Mouse (Mus musculus) lung, postnatal 4 days (tissue): ENCODE measurements around the gene Gm49416.
A peak's percentile ranks its signal among the peaks of the same experiment; 100 is the strongest.
"Not testable (repeated sequence)": the region's sequence is repeated elsewhere in the genome, so short reads cannot be mapped to it uniquely, and the experiment has no call there.

Experiments
- DNase-seq, 2 experiments: peaks; one replicate each; pipeline ENCODE4 v3.0.0; 2021

Gene Gm49416

DNA sequence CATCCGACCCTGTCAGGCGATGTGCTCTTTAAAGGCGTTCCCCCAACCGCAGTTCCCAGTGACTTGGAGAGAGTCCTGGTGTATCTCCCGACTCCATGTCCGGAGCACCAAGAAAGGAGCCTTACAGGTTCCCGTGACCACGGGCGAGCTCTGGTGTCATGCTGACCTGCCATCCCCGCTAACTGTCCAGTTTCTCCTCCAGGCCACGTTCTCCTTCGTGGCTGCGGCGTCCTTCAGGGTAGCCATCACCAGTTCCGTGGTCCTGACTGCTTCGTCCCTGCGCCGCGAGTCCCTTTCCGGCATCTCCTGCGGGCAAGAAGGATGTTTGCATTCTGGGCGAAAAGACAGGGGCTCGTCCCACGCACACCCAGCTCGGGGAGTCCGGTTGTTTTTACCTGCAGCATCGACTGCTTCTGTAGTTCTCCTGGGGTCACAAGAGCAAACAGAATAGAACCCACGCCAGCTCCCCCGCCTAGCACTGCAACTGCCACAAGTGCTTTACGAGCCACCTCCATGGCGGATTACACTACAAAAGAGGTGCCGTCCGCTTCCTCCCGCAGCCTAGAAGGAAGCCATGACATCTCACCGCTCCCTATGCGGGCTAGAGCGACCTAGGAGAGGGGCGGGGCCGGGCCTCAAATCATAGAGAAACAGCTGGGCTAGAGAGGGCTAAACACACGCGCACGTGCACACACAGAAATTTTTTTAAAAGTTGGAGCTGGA is 8.3 kb upstream of the Gm49416 start, which contains the start of gene Uqcc3:
Gene Uqcc3 (minus strand): TSS at position 613 of the 723 bp plus-strand sequence.
- peak; percentile 92 to 93 for DNase-seq

DNA sequence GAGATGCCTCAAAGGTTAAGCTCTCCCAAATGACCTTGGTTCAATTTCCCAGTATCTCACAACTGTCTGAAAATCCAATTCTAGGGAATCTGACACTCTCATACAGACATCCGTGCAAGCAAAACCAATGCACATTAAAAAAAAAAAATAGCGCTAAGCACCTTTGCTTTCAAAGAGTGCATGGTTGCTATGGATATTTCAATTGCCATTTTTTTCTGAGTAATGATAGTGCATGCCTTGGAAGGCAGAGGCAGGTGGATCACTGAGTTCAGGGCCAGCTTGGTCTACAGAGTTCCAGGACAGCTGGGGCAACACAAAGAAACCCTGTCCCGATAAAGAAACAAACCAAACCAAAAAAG is 7.7 kb upstream of the Gm49416 start:
- no peak for DNase-seq

DNA sequence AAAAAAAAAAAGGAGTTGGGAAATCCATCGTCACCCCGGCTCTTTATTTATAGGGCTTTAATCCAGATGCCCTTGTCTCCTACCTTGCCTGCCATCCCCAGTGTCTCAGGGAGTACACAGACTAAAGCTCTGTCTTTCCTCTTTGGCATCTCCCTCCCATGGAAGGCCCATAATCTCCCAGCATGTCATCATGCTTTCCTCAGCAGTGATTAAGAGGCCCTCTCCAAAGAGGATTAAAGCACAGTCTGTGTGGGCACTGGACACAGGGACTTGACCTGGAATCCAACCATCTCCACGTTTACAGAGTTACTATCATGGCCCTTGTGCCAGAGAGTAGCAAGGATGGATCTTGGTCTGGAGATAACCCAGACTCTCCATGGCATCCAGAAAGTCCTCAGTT is 5.1 kb upstream of the Gm49416 start, which contains the start of the genes Lbhd1 and Gm49403:
Gene Lbhd1 (plus strand): TSS at position 117 of the 400 bp plus-strand sequence.
Gene Gm49403 (plus strand): TSS at position 315 of the 400 bp plus-strand sequence.
- no peak for DNase-seq

DNA sequence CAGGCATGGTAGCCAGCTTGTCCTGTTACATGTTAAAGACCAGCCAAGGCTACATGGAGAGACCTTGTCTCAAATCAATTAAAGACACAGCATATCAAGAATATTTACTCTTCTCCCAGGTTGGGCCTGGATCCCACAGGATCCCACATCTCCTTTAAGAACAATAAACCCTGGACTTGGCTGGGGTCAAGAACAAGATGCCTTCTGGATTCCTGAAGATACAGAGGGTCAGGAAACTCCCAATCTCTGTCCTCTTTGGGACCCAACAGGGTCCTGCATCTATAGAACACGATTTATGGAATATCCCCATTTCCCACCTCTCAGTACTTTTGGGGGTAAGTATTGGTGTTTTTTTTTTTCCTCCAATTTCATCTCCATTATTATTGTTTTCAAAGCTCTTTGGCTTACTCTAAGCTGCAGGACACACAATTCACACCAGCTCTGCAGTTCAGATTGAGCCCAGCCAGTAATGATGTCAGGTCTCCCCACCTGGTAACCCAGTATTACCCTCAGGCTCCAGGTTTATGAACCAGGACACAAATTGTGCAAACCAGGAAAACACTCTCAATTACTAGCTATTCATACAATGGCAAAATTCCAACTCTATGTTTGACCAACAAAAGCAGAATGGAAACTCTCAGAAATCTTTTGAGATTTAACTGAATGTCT is 1.7 kb upstream of the Gm49416 start:
- DNase-seq, result no peak

DNA sequence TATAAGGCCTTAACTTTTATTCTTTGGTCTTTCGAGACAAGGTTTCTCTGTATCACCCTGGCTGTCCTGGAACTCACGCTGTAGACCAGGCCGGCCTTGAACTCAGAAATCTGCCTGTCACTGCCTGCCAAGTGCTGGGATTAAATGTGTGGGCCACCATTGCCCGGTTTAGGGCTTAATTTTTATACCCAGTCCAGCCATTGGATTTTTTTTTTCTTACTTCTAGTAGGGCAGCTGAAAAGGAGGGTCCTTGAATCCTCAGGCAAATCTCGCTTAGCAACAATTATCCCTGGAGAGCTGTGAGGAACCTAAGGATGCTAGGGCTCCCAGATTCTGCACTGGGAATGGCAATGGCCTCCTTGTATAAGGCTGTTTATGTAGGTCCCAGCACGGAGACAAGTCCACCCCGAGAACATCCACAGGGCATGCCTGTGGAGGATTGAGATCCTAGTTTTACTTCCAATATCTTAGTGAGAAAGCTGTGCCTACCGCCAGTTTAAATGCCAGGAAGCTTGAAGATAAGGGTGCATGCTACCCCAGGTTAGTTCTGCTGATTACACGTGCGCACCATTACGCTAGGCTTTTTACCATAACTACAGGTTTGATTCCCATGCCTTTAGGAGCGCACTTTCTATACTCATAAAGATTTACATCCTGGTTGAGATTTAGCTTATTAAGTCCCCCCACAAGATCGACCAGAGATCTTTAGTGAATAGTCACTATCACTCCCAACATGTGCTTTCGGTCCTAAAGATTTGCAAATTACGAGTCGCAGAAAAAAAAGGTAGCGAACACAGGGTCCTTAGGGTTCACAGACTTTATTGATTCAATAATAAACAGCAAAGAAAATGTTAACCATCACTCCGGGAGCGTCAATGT is 902 bp upstream of the Gm49416 start:
- DNase-seq, result no peak

DNA sequence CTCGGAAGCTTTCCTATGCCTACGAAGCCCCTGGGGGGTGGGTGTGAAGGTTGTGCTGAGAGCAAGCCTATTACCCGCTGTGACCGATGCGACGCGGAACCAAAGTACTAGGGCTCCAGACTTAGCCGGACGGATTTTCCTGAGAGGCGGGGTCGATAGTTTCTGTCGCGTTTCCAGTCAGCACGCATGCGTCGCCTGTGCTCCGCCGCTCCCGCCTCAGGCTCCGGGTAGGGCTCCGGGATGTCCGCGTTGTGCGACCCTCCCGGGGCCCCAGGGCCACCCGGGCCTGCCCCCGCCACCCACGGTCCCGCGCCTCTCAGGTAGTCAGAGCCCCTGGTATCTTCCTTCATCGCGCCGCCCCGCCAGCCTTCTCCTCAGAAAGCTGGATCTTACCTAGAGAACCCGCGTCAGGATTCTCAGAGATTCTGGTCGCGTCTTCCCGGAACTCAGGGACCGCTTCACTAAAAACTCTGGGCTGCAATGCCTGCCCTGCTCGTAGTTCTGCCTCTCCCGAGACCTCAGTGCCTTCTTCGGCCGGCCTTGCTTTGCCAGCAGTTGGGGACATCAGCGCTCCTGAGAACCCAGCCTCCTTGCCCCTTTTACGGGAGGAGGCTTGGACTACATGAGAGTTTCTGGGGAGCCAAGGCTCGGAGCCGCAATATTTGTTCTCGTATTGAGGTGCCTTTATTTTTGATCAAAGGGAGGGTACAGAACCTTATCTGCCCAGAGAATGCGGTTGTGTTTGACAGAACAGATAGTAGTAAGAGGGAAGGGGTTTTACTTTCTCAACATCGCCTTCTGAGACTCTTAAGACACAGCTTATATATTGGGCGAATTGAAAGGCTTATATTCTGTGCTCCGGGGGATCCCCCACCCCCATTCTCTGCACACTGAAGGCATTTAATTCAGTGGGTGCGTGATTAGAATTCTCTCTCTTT is 4.4 kb downstream of the Gm49416 start, which contains the start of gene Ints5:
Gene Ints5 (plus strand): TSS at position 177 of the 938 bp plus-strand sequence.
- peak; percentile 89 to 90 for DNase-seq

DNA sequence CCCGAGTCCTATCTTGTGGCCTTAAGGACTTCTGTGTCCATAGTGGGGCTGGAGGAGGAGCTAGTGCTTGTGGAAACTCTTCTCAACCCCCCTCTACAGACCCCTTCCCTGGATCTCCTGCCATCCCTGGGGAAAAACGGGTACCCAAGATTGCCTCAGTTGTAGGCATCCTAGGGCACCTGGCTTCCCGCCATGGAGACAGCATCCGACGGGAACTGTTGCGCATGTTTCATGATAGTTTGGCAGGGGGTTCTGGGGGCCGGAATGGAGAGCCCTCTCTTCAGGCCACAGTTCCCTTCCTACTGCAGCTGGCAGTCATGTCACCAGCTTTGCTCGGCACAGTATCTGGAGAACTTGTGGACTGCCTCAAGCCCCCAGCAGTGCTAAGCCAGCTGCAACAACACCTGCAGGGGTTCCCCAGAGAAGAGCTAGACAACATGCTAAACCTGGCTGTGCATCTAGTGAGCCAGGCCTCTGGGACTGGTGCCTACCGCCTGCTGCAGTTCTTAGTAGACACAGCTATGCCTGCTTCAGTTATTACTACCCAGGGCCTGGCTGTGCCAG is 6.8 kb downstream of the Gm49416 start:
- no peak for DNase-seq

DNA sequence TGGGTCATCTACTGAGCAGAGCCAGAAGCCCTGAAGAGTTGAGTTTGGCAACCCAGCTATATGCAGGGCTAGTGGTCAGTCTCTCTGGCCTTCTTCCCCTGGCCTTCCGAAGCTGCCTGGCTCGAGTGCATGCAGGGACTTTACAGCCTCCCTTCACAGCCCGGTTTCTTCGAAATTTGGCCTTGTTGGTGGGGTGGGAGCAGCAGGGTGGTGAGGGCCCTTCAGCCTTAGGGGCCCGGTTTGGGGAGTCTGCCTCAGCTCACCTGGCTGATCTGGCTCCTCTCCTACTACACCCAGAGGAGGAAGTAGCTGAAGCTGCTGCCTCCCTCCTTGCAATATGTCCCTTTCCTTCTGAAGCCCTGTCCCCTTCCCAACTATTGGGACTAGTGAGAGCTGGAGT is 7.5 kb downstream of the Gm49416 start:
- not testable (repeated sequence) for DNase-seq

DNA sequence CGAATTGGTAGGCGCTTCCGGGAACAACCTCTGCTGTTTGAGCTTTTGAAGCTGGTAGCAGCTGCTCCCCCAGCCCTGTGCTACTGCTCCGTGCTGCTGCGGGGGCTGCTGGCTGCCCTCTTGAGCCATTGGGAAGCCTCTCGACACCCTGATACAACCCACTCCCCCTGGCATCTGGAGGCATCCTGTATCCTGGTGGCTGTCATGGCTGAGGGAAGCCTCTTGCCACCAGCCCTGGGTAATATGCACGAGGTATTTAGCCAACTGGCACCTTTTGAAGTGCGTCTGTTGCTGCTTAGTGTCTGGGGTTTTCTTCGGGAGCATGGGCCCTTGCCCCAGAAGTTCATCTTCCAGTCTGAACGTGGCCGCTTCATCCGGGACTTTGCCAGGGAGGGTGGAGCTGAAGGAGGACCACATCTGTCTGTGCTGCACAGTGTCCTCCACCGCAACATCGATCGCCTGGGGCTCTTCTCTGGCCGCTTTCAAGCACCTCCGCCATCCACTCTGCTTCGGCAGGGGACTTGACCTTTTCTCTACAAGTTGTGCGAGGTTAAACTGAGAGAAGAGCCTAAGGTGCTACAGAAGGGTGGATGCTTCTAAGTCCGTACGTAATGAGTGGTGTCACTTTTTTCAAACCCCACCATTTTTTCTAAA is 8.6 kb downstream of the Gm49416 start:
- peak; percentile 52 to 63 for DNase-seq

DNA sequence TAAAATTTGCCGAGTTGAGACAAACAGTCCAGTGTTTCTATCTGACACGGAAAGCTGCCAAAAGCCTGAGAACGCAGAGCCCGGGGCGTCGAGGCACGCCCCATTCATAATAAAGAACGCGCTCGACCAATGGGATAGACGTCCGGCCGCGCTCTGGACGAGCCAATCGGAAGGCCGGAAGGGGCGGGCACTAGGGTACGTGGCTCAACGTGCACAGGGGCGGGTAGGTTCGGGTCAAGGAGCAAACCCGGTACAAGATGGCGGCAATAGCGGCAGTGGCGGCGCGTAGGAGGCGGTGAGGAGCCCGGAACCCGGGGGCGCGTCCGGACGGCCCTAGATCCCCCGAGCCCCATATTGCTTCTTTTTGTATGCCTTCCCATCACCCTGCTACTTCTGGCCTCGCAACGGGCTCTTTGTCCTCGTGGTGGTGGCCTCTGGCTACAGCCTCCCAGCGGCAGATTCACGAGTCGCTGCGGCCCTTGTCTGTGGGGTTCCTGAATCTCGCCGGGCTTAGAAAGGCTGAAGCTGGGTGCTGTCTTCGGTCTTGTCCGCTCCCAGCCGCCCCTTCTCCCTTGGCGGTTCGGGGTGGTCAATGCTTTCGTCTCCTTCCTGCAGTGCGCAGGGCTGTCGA is 9.3 kb downstream of the Gm49416 start, which contains the start of gene Ganab:
Gene Ganab (plus strand): TSS at position 207 of the 631 bp plus-strand sequence.
- DNase-seq, result peak; percentile 96 to 98

DNA sequence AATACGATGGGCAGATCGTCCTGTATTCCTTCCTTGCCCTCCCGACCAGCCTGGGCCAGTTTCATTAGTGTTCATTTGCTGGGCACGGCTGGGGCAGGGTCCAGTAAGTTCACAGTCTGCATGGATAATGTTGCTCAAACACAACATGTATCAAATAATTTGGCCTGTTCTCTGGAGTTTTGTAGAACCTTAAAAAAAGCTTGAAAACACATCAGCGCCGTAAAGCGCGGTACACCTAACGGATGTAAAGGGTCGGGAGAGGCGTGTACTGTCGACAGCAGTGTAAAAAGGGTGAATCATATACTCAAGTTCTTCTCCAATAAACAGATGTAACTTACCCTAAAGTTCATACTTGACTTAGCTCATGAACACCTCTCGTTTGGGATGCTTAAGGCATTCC is 9.8 kb downstream of the Gm49416 start:
- no peak for DNase-seq

DNA sequence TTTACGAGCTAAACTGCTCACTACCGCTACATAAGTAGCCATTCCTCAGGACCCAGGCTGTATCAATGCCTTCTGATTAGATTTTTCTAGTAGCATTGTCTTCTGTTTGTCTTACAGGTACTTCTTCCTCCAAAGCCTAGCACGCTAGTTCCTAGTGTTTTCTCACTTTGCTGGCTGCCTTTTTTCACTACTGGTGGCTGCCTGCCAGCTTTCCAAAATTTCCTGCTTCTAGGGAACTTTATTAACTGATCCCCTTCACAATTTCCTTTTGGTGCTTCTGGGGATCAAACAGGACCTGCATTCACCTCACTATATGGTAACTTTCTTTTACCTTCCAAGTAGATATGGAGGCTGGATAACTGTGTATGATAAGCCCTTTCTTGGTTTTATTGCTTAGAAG is 10.4 kb downstream of the Gm49416 start:
- no peak for DNase-seq

DNA sequence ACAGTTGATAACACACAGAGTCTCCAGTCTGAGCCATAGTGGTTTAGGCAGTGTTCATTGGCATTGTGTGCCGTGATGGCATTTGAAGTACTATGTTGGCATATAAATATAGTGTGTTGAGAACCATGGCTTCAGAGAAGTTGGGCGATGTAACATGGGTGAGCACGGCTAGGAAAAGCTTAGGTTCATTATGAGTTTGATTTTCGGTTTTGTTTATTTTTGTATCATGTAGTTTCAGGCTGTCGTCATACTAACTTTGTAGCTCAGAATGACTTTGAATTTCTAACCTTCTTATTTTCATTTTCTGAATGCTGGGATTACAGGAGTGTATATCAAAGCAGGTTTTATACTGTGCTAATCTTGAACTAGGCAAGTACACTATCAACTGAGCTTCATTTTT is 14.7 kb downstream of the Gm49416 start:
- DNase-seq, result no peak

DNA sequence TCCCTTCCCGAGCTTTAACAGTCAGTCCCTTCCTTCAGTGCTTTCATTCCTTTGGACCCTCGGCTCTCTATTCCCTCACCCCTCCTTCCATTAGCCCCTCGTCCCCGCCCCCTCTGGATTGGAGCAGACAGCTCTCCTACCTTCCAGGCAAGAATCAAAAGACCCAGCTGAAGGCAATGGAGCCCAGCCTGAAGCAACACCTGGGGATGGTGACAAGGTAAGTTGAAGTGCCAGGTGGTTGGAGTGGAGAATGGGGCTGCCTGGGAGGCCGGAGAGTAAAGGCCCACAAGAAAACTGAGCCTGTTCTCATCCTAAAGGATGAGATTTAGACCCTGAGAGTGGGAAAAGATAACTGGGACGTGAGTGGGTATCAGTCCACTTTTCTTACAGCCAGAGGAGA is 19.8 kb downstream of the Gm49416 start:
- DNase-seq, result no peak

DNA sequence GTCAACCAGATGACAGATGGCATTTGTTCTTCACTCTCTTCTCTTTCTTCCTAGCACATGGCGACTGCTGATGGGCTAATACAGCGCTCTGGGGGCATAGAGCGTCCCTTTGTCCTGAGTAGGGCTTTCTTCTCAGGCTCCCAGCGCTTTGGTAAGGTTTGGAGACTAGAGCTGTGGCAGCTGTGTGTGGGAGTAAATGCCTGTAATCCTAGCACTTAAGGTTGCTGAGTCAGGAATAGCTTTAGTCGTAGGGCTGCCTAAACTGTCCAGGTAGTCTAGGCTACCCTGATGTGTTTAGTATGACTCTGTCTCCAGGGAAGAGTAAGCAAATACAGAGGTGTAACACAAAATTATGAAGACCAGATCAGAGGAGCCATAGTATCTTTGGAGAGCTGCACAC is 23.1 kb downstream of the Gm49416 start:
- no peak for DNase-seq

DNA sequence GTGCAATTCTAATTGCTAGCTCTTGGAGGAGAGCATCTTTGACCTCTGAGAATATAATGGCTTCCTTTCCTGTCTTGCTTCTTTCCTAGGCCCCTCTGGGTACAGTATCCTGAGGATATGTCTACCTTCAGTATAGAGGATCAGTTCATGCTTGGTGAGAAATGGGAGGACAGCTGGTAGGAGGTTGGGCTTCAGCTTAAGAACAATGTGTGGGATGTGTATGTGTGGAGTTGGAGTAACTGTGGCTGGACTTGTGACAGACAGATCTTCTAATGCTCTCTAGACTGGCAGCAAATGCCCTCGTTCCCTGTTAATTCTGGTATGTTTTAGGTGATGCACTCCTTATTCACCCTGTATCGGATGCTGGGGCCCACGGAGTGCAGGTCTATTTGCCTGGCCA is 25.5 kb downstream of the Gm49416 start:
- no peak for DNase-seq

DNA sequence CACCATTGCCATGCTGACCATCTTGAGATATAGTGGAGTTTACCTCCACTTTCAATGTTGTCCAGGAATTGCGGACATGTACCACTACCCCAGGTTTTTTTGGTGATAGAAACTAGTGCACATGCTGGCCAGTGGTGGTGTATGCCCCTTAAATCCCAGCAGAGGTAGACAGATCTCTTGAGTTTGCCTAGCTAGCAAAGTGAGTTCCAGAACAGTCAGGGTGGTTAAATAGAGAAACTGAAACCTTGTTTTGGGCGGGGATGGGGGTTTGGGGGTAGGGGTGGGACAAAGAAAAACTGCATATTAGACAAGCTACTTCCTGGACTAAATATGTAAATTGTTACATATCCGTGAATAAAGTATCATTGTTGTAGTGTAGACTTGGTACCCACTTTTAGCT is 30.3 kb downstream of the Gm49416 start:
- DNase-seq, result no peak

DNA sequence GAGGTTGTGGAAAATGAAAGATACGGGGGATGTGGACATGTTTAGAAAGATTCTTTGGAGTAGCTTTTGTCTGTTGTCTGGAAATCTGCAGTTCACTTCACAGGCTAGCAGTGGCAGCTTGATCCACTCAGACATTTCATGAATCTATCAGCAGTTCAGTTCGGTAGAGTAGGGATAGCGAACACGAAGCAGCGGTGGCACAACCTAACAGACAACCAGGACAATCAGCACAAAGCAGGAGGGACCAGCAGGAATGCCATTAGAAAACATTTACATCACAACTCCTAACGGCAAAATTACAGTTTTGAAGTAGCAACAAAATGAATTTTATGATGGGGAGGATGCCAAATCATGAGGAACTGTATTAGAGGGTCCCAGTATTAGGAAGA is 31.0 kb downstream of the Gm49416 start:
- DNase-seq, result no peak

DNA sequence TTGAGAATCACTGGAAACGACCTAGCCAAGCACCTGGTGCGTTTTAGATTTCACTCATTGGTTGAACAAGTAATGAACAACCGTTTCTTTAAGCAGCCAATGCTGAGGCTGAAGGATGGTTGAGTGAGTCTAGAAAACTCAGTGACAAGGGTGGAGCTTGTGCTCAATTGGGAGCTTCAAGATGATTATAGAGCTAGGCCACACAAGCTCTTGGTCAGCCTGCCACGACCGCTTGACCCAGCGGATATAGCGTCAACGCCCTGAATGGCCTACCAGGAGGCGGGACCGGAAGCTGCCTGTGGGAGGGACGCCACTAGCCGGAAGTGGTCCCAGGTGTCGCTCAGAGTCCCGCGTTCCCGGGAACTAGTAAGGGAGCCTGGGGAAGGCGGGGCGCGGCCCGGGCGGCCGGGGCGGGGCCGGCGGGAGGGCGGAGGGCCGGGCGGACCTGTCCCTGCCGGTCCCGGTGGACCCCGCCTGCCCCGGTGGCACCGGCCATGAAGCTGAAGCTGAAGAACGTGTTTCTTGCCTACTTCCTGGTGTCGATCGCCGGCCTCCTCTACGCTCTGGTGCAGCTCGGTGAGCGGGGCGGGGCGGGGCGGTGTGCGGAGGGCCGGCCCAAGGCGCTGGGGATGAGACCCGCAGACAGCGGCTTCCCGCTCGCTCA is 31.5 kb downstream of the Gm49416 start, which contains the start of gene B3gat3:
Gene B3gat3 (plus strand): TSS at position 302 of the 664 bp plus-strand sequence.
- DNase-seq, result peak; percentile 97

DNA sequence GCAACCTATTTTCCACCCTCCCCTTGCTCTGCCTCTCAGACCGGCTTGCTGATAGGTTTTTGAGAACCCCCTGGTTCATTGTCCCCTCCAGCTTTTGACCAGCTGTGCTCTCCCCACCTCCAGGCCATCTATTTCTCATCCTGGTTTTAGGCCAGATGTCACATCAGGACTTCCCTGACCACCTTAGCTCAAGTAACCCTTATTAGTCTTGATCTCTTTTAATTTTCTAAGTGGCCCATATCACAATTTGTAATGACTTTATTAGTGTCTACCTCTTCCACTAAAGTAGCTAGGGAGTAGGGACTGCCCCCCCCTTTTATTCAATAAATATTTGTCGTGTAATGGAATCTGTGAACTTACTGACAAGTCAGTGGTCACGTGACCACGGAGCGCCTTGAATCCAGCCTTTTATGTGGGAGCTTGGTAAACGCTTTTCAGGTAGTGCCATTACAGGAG is 32.1 kb downstream of the Gm49416 start:
- DNase-seq, result no peak
